Mouse (Mus musculus): ENCODE measurements at regions not wholly inside any gene's neighbourhood (a gene's known extent, or its start where the extent isn't known, plus 50 kb on each side); places are given as distances from the start of the nearest gene placed in this dataset.

DNA sequence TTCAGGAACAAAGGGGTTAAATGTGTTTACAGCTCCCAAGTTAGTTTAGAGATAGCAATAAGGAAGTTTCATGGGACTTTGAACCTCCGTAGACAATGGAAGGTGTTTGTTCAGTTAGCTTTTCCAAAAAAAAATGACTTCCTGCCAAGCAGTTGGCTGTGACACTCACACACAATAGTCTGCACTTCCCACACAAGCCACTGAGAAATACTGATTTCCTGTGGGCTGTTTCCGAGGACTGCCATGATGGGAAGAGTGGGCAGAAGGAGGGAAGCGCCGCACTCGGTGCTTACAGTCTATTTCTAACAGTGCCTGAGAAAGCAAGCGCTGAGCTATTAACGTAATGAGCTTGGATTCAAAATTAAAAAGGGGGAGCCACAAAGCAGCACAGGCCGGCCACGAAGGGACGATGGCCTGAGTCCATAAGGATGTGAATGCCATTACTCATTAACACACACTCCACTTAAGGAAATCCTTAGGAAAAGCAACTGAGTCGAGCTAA, 144.4 kb upstream of the Nav3 start:
- TF ChIP-seq CTCF (IDR thresholded peaks at IDR 0.05; ENCODE audit: low read depth) (no peak), EP300 (IDR thresholded peaks at IDR 0.05; ENCODE audit: low read depth) (no peak)

All from heart, postnatal 0 days (tissue).